Mouse (Mus musculus): ENCODE measurements at regions not wholly inside any gene's neighbourhood (a gene's known extent, or its start where the extent isn't known, plus 50 kb on each side); places are given as distances from the start of the nearest gene placed in this dataset.

DNA sequence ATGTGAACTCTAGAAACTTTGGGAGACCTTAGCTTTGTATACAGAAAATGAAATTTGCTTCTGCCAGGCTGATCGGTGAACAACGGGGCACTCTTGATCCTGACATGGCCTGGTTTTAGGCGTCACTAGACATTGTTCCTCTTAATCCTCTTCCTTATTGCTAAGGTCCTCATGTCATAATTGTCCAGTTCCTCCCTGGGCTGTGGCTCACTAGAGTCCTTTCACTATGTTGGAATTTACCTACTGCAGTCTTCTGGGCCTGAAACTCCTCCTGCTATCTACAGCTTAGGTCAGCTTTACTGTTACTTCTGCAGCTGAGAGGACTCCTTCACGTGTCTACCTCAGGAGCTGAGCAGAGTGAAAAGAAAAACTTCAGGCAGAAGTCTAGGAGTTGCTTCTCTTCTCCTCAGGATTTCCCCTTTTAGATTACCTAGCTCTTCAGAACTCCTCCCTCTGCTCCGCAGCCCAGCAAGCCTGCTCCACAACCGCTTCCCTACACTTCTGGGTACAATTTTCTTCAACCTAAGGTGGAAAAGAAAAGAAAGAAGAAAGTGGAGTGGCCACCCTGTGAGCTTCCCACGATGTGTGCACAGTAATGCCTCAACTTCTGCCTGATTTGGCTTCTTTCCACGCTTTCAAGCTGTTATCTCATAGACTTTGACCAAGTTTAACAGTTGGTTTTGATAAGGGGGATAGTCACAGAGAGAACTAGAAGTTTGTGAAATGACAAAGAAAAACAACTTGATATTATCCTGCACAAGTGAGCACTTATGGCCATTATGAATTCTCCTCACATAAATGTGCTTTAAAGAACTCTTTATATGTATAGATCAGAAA, 114.4 kb upstream of the Bcl6 start:
- 42% methylated on average over 8 of the region's 8 CpGs for WGBS
- Histone ChIP-seq H3K27me3 (replicated peaks; ENCODE audit: control insufficient read depth, insufficient read depth, low read length) (no peaks in the 10 kb centered on the region), H3K4me3 (ENCODE audit: low read depth, low read length) (no peak overlapping the region), H3K4me2 (replicated peaks; ENCODE audit: low read depth) (peak overlapping the region; percentile 50), H3K4me1 (replicated peaks; ENCODE audit: control insufficient read depth, insufficient read depth, low read length) (no peaks in the 10 kb centered on the region), H3K9me3 (ENCODE audit: control insufficient read depth) (0 out of 2 replicates have a peak, but pooled peaks cover 3% of the 10 kb centered on the region), H3K27ac (ENCODE audit: low read depth, low read length) (peak overlapping the region; percentile 83), H3K36me3 (ENCODE audit: control insufficient read depth, insufficient read depth) (no peaks in the 10 kb centered on the region), H3K9ac (ENCODE audit: low read depth, low read length) (no peak overlapping the region)
- peak; percentile 98 for ATAC-seq
- TF ChIP-seq CTCF (IDR thresholded peaks at IDR 0.05; ENCODE audit: low read depth): no peak

DNA sequence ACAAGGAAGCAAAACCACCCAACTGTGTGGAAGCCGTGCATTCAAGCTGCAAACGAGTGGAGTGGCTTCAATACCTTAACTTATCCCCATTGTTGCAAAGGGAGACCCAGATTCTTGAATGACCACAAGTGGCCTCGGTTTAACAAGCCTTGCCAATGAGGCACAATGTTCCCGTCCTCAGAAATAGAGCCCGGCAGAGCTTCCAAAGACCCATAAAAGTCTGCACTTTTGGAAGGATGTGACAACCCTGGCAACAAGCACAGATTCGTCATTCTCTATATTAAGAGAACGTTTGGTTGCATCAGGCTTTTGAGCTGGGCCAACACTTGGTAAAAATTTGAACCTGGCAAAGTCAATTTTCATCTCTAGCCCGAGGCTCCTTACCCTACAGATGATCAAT, 108.9 kb upstream of the Bcl6 start:
- Histone ChIP-seq H3K27me3 (replicated peaks; ENCODE audit: control insufficient read depth, insufficient read depth, low read length) (no peaks in the 10 kb centered on the region), H3K36me3 (ENCODE audit: control insufficient read depth, insufficient read depth) (no peaks in the 10 kb centered on the region), H3K4me1 (replicated peaks; ENCODE audit: control insufficient read depth, insufficient read depth, low read length) (no peaks in the 10 kb centered on the region), H3K4me3 (ENCODE audit: low read depth, low read length) (no peak overlapping the region), H3K27ac (ENCODE audit: low read depth, low read length) (no peak overlapping the region), H3K4me2 (replicated peaks; ENCODE audit: low read depth) (no peak overlapping the region), H3K9me3 (ENCODE audit: control insufficient read depth) (0 out of 2 replicates have a peak, but pooled peaks cover 3% of the 10 kb centered on the region), H3K9ac (ENCODE audit: low read depth, low read length) (no peak overlapping the region)
- no peak for TF ChIP-seq CTCF (IDR thresholded peaks at IDR 0.05; ENCODE audit: low read depth)
- WGBS: 83% methylated on average over 8 of the region's 8 CpGs
- no peak for ATAC-seq

GRCm38 (mm10) chr16:24096076-24096475, 107.4 kb upstream of the Bcl6 start:
- no peak for ATAC-seq
- no peak for TF ChIP-seq CTCF (IDR thresholded peaks at IDR 0.05; ENCODE audit: low read depth)
- WGBS: 80% methylated on average over 1 of the region's 1 CpGs

GRCm38 (mm10) chr16:24095630-24096029, 107.0 kb upstream of the Bcl6 start:
- H3K4me3 ChIP-seq (ENCODE audit: low read depth, low read length): no peak overlapping the region
- no peak overlapping the region for H3K9ac ChIP-seq (ENCODE audit: low read depth, low read length)
- no peak for TF ChIP-seq CTCF (IDR thresholded peaks at IDR 0.05; ENCODE audit: low read depth)
- 0 out of 2 replicates have a peak, but pooled peaks cover 3% of the 10 kb centered on the region for H3K9me3 ChIP-seq (ENCODE audit: control insufficient read depth)
- no peaks in the 10 kb centered on the region for H3K36me3 ChIP-seq (ENCODE audit: control insufficient read depth, insufficient read depth)
- no peak overlapping the region for H3K4me2 ChIP-seq (replicated peaks; ENCODE audit: low read depth)
- H3K27ac ChIP-seq (ENCODE audit: low read depth, low read length): no peak overlapping the region
- WGBS: 72% methylated on average over 4 of the region's 4 CpGs
- no peaks in the 10 kb centered on the region for H3K4me1 ChIP-seq (replicated peaks; ENCODE audit: control insufficient read depth, insufficient read depth, low read length)
- no peak for ATAC-seq
- H3K27me3 ChIP-seq (replicated peaks; ENCODE audit: control insufficient read depth, insufficient read depth, low read length): no peaks in the 10 kb centered on the region

More at GRCm38 (mm10) chr16:24096076-24096475, 107.4 kb upstream of the Bcl6 start:
- Histone ChIP-seq H3K27me3 (replicated peaks; ENCODE audit: control insufficient read depth, insufficient read depth, low read length) (no peaks in the 10 kb centered on the region), H3K9ac (ENCODE audit: low read depth, low read length) (no peak overlapping the region), H3K4me2 (replicated peaks; ENCODE audit: low read depth) (no peak overlapping the region), H3K27ac (ENCODE audit: low read depth, low read length) (no peak overlapping the region), H3K4me1 (replicated peaks; ENCODE audit: control insufficient read depth, insufficient read depth, low read length) (no peaks in the 10 kb centered on the region), H3K36me3 (ENCODE audit: control insufficient read depth, insufficient read depth) (no peaks in the 10 kb centered on the region), H3K9me3 (ENCODE audit: control insufficient read depth) (0 out of 2 replicates have a peak, but pooled peaks cover 3% of the 10 kb centered on the region), H3K4me3 (ENCODE audit: low read depth, low read length) (no peak overlapping the region)

DNA sequence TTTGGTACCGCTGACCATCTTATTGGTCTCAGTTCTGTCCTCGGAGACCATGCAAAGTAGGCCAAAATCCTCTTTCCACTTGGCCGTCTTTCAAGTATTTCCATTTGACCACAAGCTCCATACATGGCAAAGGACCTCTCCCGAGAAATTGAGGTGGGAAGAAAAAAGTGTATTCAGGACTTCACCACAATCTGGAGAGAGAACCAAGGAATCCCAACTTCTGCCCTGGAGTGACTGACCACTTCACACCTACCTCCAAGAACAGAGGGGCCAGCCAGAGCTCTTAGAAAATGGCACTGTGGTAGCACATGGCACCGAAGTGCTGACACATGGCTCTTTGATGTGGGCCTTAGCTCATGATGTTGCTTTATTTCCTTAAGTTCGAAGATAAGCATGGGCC, 105.9 kb upstream of the Bcl6 start:
- ATAC-seq: no peak
- no peak overlapping the region for H3K27ac ChIP-seq (ENCODE audit: low read depth, low read length)
- no peak for TF ChIP-seq CTCF (IDR thresholded peaks at IDR 0.05; ENCODE audit: low read depth)
- WGBS: 92% methylated on average over 6 of the region's 6 CpGs
- no peak overlapping the region for H3K9ac ChIP-seq (ENCODE audit: low read depth, low read length)
- H3K4me2 ChIP-seq (replicated peaks; ENCODE audit: low read depth): no peak overlapping the region
- no peak overlapping the region for H3K4me3 ChIP-seq (ENCODE audit: low read depth, low read length)
- H3K27me3 ChIP-seq (replicated peaks; ENCODE audit: control insufficient read depth, insufficient read depth, low read length): no peaks in the 10 kb centered on the region
- H3K4me1 ChIP-seq (replicated peaks; ENCODE audit: control insufficient read depth, insufficient read depth, low read length): no peaks in the 10 kb centered on the region; the same call in 1 of the 2 replicates
- H3K9me3 ChIP-seq (ENCODE audit: control insufficient read depth): 0 out of 2 replicates have a peak, but pooled peaks cover 3% of the 10 kb centered on the region
- H3K36me3 ChIP-seq (ENCODE audit: control insufficient read depth, insufficient read depth): no peaks in the 10 kb centered on the region

DNA sequence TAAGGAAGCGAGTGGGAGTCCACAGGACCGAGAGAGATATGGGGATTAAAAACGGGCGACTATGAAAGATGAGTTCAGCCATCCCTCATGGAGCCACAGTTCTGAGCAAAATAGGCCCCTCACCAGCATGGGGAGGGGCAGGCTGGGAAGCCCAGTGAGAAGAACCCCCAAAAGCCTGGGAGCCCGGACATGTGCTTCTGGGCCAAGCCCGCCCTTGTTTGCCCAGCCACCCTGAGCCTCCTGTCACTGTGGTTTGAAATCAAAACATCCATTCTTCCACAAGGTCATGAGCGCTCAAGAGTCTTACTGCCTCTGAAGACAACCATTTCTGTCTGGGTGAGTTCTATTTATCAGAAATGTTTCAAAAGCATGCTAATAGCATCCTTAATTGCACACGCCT, 105.0 kb upstream of the Bcl6 start:
- Histone ChIP-seq H3K27ac (ENCODE audit: low read depth, low read length) (no peak overlapping the region), H3K27me3 (replicated peaks; ENCODE audit: control insufficient read depth, insufficient read depth, low read length) (no peaks in the 10 kb centered on the region), H3K9ac (ENCODE audit: low read depth, low read length) (no peak overlapping the region), H3K4me1 (replicated peaks; ENCODE audit: control insufficient read depth, insufficient read depth, low read length) (no peaks in the 10 kb centered on the region; the same call in 1 of the 2 replicates), H3K4me3 (ENCODE audit: low read depth, low read length) (no peak overlapping the region), H3K9me3 (ENCODE audit: control insufficient read depth) (no peaks in the 10 kb centered on the region), H3K36me3 (ENCODE audit: control insufficient read depth, insufficient read depth) (no peaks in the 10 kb centered on the region), H3K4me2 (replicated peaks; ENCODE audit: low read depth) (no peak overlapping the region)
- no peak for ATAC-seq
- WGBS: 88% methylated on average over 8 of the region's 8 CpGs
- TF ChIP-seq CTCF (IDR thresholded peaks at IDR 0.05; ENCODE audit: low read depth): no peak

All from intestine, postnatal 0 days (tissue).